Mouse (Mus musculus) left cerebral cortex, adult 2 months (tissue): Measurements from ENCODE around the gene Fxyd7. TPM values are rescaled to one million over a fixed set of nuclear protein-coding genes. Genes with fewer than 3 reads are reported as not detected.

Experiments used
- DNase-seq, 2 experiments: peaks; one replicate each; pipeline ENCODE4 v3.0.0; 2021 to 2022; ENCODE audit warnings: low spot score in 2 of 2, mixed read lengths in 1 of 2; ENCODE audit errors: extremely low spot score in 1 of 2
- H3K27ac ChIP-seq: fragments of 200-600 bp; 2 replicates; pipeline ENCODE4 v1.8.1; 2022
- H3K4me3 ChIP-seq: fragments of 200-600 bp; 2 replicates; pipeline ENCODE4 v1.8.1; 2022
- CTCF ChIP-seq: fragments of 200-600 bp; IDR thresholded peaks from 2 replicates; pipeline ENCODE4 v1.8.1; 2022; ENCODE audit warnings: antibody characterized with exemption, mild to moderate bottlenecking, moderate library complexity
- intact Hi-C: fragments of 180-260 bp; cut with DNase I; formaldehyde crosslinking; loops from one replicate; pipeline ENCODE4 v1.15.1; 2025
- total RNA-seq, 2 experiments: library from RNA; stranded (reverse); gene quantifications; 2 replicates each; pipeline ENCODE4 v1.2.3; 2021

Fxyd7 gene
- total RNA-seq, 2 experiments from 2014 or later: 174 to 184 TPM

- H3K4me3 ChIP-seq: no peak overlapping the region
- peak in 1 of 2 experiments; percentile 39 for DNase-seq
- TF ChIP-seq CTCF: no peak
- peak overlapping the region; percentile 45; the same call in 1 of the 2 replicates for H3K27ac ChIP-seq
- intact Hi-C loops: loop anchor here (10.0 kb wide), 1 partner anchor 339 kb away; no protein-coding TSS in a partner anchor
Observed at GRCm38 (mm10) chr7:31074061-31074712, 22.9 kb upstream of the Fxyd7 start.

GRCm38 (mm10) chr7:31073546-31073945 lies 22.3 kb upstream of the Fxyd7 start:
- H3K27ac ChIP-seq: no peak overlapping the region
- no peak overlapping the region for H3K4me3 ChIP-seq
- DNase-seq: no peak
- no peak for TF ChIP-seq CTCF
- intact Hi-C loops: loop anchor here (10.0 kb wide), 1 partner anchor 339 kb away; no protein-coding TSS in a partner anchor

- DNase-seq: no peak
- no peak overlapping the region for H3K4me3 ChIP-seq
- no peak for TF ChIP-seq CTCF
- intact Hi-C loops: loop anchor here (10.0 kb wide), 1 partner anchor 338 kb away; no protein-coding TSS in a partner anchor
- H3K27ac ChIP-seq: no peak overlapping the region
Observed at GRCm38 (mm10) chr7:31072326-31072725, 21.1 kb upstream of the Fxyd7 start.

- intact Hi-C loops: loop anchor here (10.0 kb wide), 1 partner anchor 336 kb away; no protein-coding TSS in a partner anchor
- no peak for DNase-seq
- H3K27ac ChIP-seq: no peak overlapping the region
- no peak for TF ChIP-seq CTCF
- no peak overlapping the region for H3K4me3 ChIP-seq
Observed at GRCm38 (mm10) chr7:31070324-31070723, 19.1 kb upstream of the Fxyd7 start.

- no peak for DNase-seq
- intact Hi-C loops: no loop called here
- no peak overlapping the region for H3K4me3 ChIP-seq
- no peak overlapping the region for H3K27ac ChIP-seq
- no peak for TF ChIP-seq CTCF
Observed at GRCm38 (mm10) chr7:31069491-31069890, 18.2 kb upstream of the Fxyd7 start.

GRCm38 (mm10) chr7:31067836-31068235 lies 16.6 kb upstream of the Fxyd7 start:
- no peak for TF ChIP-seq CTCF
- H3K27ac ChIP-seq: no peak overlapping the region
- H3K4me3 ChIP-seq: no peak overlapping the region
- peak in 1 of 2 experiments; percentile 18 for DNase-seq
- intact Hi-C loops: no loop called here

GRCm38 (mm10) chr7:31063074-31063560 lies 11.8 kb upstream of the Fxyd7 start:
- Histone ChIP-seq H3K4me3 (no peak overlapping the region), H3K27ac (no peak overlapping the region)
- DNase-seq: no peak
- intact Hi-C loops: no loop called here
- TF ChIP-seq CTCF: no peak

- no peak for TF ChIP-seq CTCF
- Histone ChIP-seq H3K4me3 (no peak overlapping the region), H3K27ac (peak overlapping the region; percentile 32; the same call in 1 of the 2 replicates)
- intact Hi-C loops: no loop called here
- DNase-seq: no peak
Observed at GRCm38 (mm10) chr7:31060621-31061010, 9.3 kb upstream of the Fxyd7 start.

GRCm38 (mm10) chr7:31059919-31060620 lies 8.8 kb upstream of the Fxyd7 start:
- H3K27ac ChIP-seq: peak overlapping the region; percentile 44; the same call in 1 of the 2 replicates
- intact Hi-C loops: loop anchor here (1.0 kb wide), 2 partner anchors 18 to 37 kb away; no protein-coding TSS in a partner anchor
- no peak for DNase-seq
- TF ChIP-seq CTCF: no peak
- no peak overlapping the region for H3K4me3 ChIP-seq

- no peak within 1 kb of the TSS for H3K4me3 ChIP-seq
- DNase-seq: peak; percentile 80 to 89
- H3K27ac ChIP-seq: peak within 1 kb of the TSS; percentile 44; the same call in 1 of the 2 replicates
- intact Hi-C loops: loop anchor here (1.0 kb wide), 2 partner anchors 19 to 38 kb away; no protein-coding TSS in a partner anchor
- TF ChIP-seq CTCF: peak; percentile 99
Observed at GRCm38 (mm10) chr7:31059108-31059507, 7.8 kb upstream of the Fxyd7 start, which contains the start of gene Lgi4. TSS of gene Lgi4 (plus strand) at chr7:31059342.

GRCm38 (mm10) chr7:31058211-31058610 lies 6.9 kb upstream of the Fxyd7 start:
- no peak overlapping the region for H3K27ac ChIP-seq
- no peak for TF ChIP-seq CTCF
- no peak for DNase-seq
- intact Hi-C loops: no loop called here
- H3K4me3 ChIP-seq: no peak overlapping the region

GRCm38 (mm10) chr7:31057730-31058129 lies 6.5 kb upstream of the Fxyd7 start:
- no peak for TF ChIP-seq CTCF
- H3K27ac ChIP-seq: no peak overlapping the region
- DNase-seq: no peak
- no peak overlapping the region for H3K4me3 ChIP-seq
- intact Hi-C loops: no loop called here
